Mouse (Mus musculus): Measurements from ENCODE around the gene Dscaml1. TPM values are rescaled to one million over a fixed set of nuclear protein-coding genes. Genes with fewer than 3 reads are reported as not detected.

The Dscaml1 gene
- polyA plus RNA-seq, 1 experiment, result 11.3 TPM

DNA sequence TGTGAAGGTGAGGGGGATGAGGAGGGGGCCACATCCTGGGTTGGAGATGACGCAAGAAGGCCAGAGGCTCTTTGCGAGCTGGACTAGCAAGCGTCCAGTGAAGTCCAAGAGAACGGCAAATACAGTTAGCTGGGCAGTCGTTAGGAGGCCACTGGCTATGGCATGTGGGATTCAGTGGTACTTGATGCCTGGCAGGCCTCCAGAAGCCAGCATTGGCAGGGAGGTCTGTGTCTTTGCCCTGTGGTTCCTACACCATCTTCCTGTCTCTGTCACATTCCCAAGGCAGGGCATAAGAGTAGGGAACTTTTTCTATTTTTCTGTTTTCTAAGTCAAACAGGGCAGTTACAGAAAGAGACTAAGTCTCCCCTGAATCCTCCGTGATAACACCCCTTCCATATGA lies 237.9 kb downstream of the Dscaml1 start:
- WGBS, result 80% methylated on average over 6 of the region's 6 CpGs
- no peaks in the 10 kb centered on the region for H3K4me1 ChIP-seq (replicated peaks; ENCODE audit: control insufficient read depth, insufficient read depth, low read length)
- TF ChIP-seq POLR2A (IDR thresholded peaks at IDR 0.05; ENCODE audit: control insufficient read depth, extremely low read depth, insufficient read depth, low read length, poor library complexity), result no peak
- TF ChIP-seq CTCF (IDR thresholded peaks at IDR 0.05; ENCODE audit: borderline replicate concordance, control insufficient read depth, extremely low read depth, insufficient read depth, low read length, poor library complexity), result no peak
- H3K27me3 ChIP-seq (ENCODE audit: control insufficient read depth, insufficient read depth, low read length), result no peaks in the 10 kb centered on the region
- no peak overlapping the region for H3K4me3 ChIP-seq (ENCODE audit: control insufficient read depth, insufficient read depth, low read length)
- no peaks in the 10 kb centered on the region for H3K36me3 ChIP-seq (ENCODE audit: control insufficient read depth, insufficient read depth, low read length)
- no peak for DNase-seq
- no peak overlapping the region for H3K27ac ChIP-seq (ENCODE audit: control insufficient read depth, insufficient read depth, low read length)

DNA sequence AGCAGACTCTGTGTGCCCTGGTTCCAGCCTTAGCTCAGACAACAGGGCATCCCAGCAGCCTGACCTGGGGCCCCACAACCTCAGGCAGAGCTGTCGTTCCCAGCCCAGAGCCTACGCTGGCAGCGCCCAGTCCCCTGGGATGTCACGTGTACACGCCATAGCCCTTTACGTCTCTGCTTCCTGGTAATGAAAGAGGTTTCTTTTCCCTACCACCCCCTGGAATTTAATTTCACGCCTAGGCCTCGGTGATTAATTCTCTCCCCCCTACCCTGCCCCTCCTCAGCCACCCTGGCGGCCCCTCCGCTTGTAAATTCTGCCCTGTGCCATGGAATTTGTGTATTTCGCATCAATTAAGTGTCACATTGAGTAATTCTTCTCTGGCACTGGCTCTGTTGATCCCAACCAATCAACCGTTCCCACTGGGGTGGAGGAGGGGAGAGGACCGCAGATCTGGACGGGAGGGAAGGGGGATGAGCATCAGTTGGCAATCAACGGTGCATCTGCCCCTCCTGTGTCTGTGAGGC lies 238.5 kb downstream of the Dscaml1 start:
- Histone ChIP-seq H3K36me3 (ENCODE audit: control insufficient read depth, insufficient read depth, low read length) (no peaks in the 10 kb centered on the region), H3K27me3 (ENCODE audit: control insufficient read depth, insufficient read depth, low read length) (no peaks in the 10 kb centered on the region), H3K27ac (ENCODE audit: control insufficient read depth, insufficient read depth, low read length) (no peak overlapping the region), H3K4me1 (replicated peaks; ENCODE audit: control insufficient read depth, insufficient read depth, low read length) (no peaks in the 10 kb centered on the region), H3K4me3 (ENCODE audit: control insufficient read depth, insufficient read depth, low read length) (no peak overlapping the region)
- TF ChIP-seq CTCF (IDR thresholded peaks at IDR 0.05; ENCODE audit: borderline replicate concordance, control insufficient read depth, extremely low read depth, insufficient read depth, low read length, poor library complexity) (no peak), POLR2A (IDR thresholded peaks at IDR 0.05; ENCODE audit: control insufficient read depth, extremely low read depth, insufficient read depth, low read length, poor library complexity) (no peak)
- no peak for DNase-seq
- 83% methylated on average over 15 of the region's 15 CpGs for WGBS

DNA sequence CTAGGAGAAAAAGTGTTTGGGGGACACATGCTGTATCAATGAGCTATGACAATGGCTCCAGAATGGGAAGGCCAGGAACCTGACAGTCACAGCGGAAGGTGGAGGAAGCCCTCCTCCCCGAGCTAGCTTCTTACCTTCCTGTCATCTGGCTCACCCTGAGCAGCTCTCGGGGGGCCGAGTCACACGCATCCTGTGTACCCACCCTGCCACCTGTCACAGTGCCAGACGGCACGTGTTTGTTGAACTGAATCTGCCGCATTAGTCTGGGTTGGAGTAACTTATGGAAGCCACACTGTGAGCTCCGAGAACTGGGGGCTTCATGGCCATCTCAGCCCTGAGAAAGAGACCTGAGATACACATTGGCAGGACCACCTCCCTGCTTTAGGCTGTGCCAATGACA lies 249.5 kb downstream of the Dscaml1 start:
- no peak overlapping the region for H3K4me3 ChIP-seq (ENCODE audit: control insufficient read depth, insufficient read depth, low read length)
- TF ChIP-seq CTCF (IDR thresholded peaks at IDR 0.05; ENCODE audit: borderline replicate concordance, control insufficient read depth, extremely low read depth, insufficient read depth, low read length, poor library complexity) (no peak), POLR2A (IDR thresholded peaks at IDR 0.05; ENCODE audit: control insufficient read depth, extremely low read depth, insufficient read depth, low read length, poor library complexity) (no peak)
- H3K36me3 ChIP-seq (ENCODE audit: control insufficient read depth, insufficient read depth, low read length), result no peaks in the 10 kb centered on the region
- 46% methylated on average over 9 of the region's 9 CpGs for WGBS
- no peak overlapping the region for H3K27ac ChIP-seq (ENCODE audit: control insufficient read depth, insufficient read depth, low read length)
- DNase-seq, result peak; percentile 33
- H3K4me1 ChIP-seq (replicated peaks; ENCODE audit: control insufficient read depth, insufficient read depth, low read length), result peaks cover 21% of the 10 kb centered on the region
- H3K27me3 ChIP-seq (ENCODE audit: control insufficient read depth, insufficient read depth, low read length), result no peaks in the 10 kb centered on the region

DNA sequence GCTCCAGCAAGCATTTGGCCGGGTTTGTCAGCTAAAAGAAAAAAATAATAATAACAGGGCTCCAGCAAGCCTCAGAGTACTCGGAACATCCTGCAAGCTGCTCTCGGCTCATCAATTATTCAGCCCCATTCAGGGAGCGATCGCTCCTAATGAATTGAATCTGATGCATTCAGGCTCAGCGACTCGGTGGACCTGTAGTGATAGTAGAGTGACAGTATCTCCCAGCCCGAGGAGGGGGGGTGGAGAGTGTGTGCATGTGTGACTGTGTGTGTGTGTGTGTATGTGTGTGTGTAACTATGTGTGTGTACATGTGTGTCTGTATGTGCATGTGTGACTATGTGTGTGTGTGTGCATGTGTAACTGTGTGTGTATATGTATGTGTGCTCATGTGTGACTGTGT lies 250.2 kb downstream of the Dscaml1 start:
- TF ChIP-seq POLR2A (IDR thresholded peaks at IDR 0.05; ENCODE audit: control insufficient read depth, extremely low read depth, insufficient read depth, low read length, poor library complexity) (no peak), CTCF (IDR thresholded peaks at IDR 0.05; ENCODE audit: borderline replicate concordance, control insufficient read depth, extremely low read depth, insufficient read depth, low read length, poor library complexity) (no peak)
- no peaks in the 10 kb centered on the region for H3K27me3 ChIP-seq (ENCODE audit: control insufficient read depth, insufficient read depth, low read length)
- WGBS, result 93% methylated on average over 8 of the region's 8 CpGs

DNA sequence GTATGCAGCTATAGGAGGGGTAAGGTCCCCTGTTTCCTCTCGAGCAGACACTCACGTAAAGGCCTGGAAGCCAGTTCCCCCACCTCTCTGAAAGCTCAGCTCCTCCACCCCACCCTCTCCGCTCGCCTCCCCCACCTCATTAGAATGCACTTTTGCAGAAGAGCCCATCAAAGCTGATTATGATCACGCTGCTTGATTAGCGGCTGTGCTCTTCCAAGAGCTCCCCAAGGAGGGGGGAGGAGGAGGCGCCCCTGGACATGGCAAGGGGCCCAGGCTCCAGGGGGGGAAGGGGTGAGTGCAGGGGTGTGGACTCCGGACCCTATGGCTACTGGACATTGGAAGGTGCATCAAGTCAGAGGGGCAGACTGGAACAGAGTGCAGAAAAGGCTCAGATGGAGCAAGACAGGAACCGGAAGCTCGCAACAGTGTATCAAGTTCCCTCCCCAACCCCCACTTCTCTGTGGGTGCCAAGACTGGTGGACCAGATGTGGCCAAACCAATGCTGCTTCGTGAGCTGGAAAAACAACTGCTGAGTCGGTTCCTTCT lies 250.9 kb downstream of the Dscaml1 start:
- Histone ChIP-seq H3K4me1 (replicated peaks; ENCODE audit: control insufficient read depth, insufficient read depth, low read length) (peaks cover 21% of the 10 kb centered on the region), H3K27me3 (ENCODE audit: control insufficient read depth, insufficient read depth, low read length) (no peaks in the 10 kb centered on the region), H3K4me3 (ENCODE audit: control insufficient read depth, insufficient read depth, low read length) (no peak overlapping the region), H3K27ac (ENCODE audit: control insufficient read depth, insufficient read depth, low read length) (no peak overlapping the region), H3K36me3 (ENCODE audit: control insufficient read depth, insufficient read depth, low read length) (no peaks in the 10 kb centered on the region)
- DNase-seq, result peak; percentile 5
- 40% methylated on average over 12 of the region's 12 CpGs for WGBS
- TF ChIP-seq POLR2A (IDR thresholded peaks at IDR 0.05; ENCODE audit: control insufficient read depth, extremely low read depth, insufficient read depth, low read length, poor library complexity) (no peak), CTCF (IDR thresholded peaks at IDR 0.05; ENCODE audit: borderline replicate concordance, control insufficient read depth, extremely low read depth, insufficient read depth, low read length, poor library complexity) (no peak)

More for the DNA sequence above, 250.2 kb downstream of the Dscaml1 start:
- H3K4me3 ChIP-seq (ENCODE audit: control insufficient read depth, insufficient read depth, low read length), result no peak overlapping the region
- no peak for DNase-seq
- H3K4me1 ChIP-seq (replicated peaks; ENCODE audit: control insufficient read depth, insufficient read depth, low read length), result peaks cover 21% of the 10 kb centered on the region
- no peak overlapping the region for H3K27ac ChIP-seq (ENCODE audit: control insufficient read depth, insufficient read depth, low read length)
- no peaks in the 10 kb centered on the region for H3K36me3 ChIP-seq (ENCODE audit: control insufficient read depth, insufficient read depth, low read length)

DNA sequence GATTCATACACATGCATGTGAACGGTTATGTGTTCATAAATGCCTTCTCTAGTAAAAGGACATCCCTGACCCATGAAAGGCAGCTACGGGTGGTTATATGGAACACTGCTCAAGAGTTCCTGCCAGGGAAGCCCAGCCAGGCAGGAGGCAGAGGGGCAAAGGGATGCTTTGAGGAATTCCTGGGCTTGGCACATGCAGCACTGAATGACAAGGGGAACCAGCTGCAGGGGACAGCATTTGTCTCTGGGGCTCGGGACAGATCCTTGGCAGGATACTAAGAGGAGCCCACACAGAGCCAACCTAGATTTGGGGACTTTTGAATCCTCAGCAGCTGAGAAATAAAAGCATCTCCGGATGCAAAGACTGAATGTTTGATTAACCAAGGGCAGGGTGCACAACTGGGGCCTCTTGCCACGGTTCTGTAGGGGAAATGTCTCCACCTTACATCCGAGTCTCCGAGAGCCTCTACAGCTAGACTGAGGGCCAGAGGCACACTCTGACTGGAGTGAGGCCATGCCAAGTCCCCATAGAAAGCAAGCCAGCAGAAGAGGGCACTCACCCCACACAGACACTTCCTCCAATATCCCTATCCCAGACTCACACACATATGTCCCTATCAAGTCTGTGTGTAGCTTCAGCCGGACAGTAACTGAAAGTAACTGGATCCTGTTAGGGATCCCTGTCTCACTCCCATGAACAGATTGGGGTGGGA lies 251.7 kb downstream of the Dscaml1 start:
- 81% methylated on average over 8 of the region's 8 CpGs for WGBS
- peaks cover 21% of the 10 kb centered on the region for H3K4me1 ChIP-seq (replicated peaks; ENCODE audit: control insufficient read depth, insufficient read depth, low read length)
- no peak overlapping the region for H3K27ac ChIP-seq (ENCODE audit: control insufficient read depth, insufficient read depth, low read length)
- no peak for DNase-seq
- H3K36me3 ChIP-seq (ENCODE audit: control insufficient read depth, insufficient read depth, low read length), result no peaks in the 10 kb centered on the region
- TF ChIP-seq POLR2A (IDR thresholded peaks at IDR 0.05; ENCODE audit: control insufficient read depth, extremely low read depth, insufficient read depth, low read length, poor library complexity), result no peak
- TF ChIP-seq CTCF (IDR thresholded peaks at IDR 0.05; ENCODE audit: borderline replicate concordance, control insufficient read depth, extremely low read depth, insufficient read depth, low read length, poor library complexity), result no peak
- H3K27me3 ChIP-seq (ENCODE audit: control insufficient read depth, insufficient read depth, low read length), result no peaks in the 10 kb centered on the region
- no peak overlapping the region for H3K4me3 ChIP-seq (ENCODE audit: control insufficient read depth, insufficient read depth, low read length)

Data from thymus, adult 2 months (tissue).